Mouse (Mus musculus) spleen, embryonic (tissue): Measurements from ENCODE around the gene Fcrl5.

Source experiments
- CTCF ChIA-PET: fragments of 350-600 bp; sonication (Branson Sonifier 250); formaldehyde crosslinking; loops from one replicate; lab custom pipeline; 2022; lab: Charles Lee

The Fcrl5 gene

DNA sequence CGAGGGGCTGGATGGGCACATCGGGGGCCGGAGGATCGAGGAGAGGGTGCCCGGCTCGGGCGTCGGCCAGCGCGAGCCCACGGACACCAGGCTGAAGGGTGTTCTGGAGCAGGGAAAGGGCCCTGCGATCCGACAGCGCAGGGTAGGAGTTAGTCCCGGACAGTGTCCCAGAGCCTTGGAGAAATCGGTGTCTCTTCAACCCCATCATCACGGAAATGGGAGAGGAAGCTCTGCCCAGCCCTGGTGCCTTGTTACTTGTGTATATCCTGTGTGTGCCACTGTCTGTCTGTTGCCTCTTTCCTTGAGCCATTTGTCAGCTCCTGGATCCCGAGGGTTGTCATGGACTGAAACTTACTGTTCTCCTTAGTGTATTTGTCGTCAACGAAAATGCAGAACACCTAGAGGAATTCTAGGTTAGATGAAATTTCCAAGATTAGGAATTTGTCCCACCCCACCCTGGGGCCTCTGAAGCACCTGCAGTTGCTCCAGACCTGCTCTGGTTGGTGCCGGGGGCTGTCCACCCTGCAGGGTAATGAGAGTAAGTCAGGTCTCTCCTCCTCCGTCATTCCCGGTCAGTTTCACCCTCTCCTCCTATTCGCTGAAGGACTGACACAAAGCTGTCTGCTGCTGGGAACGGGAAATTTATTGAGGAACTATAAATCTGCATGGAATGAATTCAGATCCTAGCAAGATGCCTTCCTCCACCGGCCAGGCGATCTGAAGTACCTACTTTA is 90.4 kb downstream of the Fcrl5 start:
- CTCF ChIA-PET = interaction anchor here (0.5 to 0.9 kb wide), 2 partner anchors 39 to 168 kb away, joined by 3 to 8 read pairs; partner anchors contain the start of gene Cd5l

DNA sequence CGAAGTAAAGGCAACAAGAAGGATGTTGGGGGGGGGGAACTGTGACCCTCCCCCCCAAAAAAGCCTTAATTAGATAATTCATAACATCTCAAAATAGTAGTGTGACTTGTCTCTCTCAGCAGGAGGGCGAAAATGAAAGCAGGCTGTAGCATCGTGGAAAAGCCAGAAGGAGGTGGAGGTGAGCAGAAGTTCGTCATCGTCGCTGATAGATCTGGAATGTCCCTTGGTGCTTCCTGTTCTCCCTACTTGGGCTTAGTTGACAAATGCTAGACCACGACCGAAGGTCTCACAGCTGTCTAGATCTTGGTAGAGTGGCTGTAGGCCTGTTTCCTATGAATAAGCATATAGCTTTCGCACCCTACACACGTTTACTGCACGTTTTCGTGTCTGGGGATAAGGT is 91.6 kb downstream of the Fcrl5 start:
- CTCF ChIA-PET = interaction anchor here (0.7 kb wide), 1 partner anchor 160 kb away, joined by 3 read pairs; no protein-coding TSS in a partner anchor

DNA sequence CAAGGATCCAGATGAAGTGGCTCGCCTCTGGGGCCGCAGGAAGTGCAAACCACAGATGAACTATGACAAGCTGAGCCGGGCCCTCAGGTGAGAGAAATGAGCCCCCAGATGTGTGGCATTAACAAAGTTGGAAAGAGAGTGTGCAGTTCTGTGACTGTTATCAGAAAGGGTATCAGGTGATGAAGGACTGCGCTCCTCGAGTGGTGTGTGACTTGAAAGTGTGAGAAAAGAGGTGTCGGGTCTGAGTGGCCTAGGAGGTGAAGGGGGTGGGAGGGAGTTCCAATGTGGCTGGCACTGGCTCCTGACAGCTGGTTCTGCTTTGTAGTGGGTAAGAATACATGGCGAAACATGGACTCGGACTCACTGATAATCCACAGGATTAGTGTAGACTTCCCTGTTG is 92.4 kb downstream of the Fcrl5 start:
- CTCF ChIA-PET = no interaction called here

DNA sequence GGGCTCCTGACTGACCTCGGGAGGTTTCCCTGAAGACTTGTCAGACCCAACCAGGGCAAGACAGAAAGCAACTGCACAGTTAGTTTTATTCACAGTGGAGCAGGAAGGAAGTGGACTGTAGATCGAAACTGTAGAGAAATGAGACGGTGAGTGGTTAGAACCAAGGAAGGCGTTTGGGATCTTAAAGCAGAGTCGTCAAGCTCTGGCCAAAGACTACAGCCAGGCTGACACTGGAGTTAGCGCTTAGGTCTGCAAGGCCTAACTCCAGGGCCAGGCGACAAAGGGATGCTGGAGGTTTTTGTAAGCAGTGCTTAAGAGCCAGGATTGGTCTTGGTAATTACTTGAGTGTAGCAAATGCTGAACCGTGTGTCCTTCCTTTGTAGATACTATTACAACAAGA is 93.3 kb downstream of the Fcrl5 start:
- CTCF ChIA-PET = interaction anchor here (0.6 to 1.4 kb wide), 2 partner anchors 8 to 44 kb away, joined by 3 read pairs; no protein-coding TSS in a partner anchor

DNA sequence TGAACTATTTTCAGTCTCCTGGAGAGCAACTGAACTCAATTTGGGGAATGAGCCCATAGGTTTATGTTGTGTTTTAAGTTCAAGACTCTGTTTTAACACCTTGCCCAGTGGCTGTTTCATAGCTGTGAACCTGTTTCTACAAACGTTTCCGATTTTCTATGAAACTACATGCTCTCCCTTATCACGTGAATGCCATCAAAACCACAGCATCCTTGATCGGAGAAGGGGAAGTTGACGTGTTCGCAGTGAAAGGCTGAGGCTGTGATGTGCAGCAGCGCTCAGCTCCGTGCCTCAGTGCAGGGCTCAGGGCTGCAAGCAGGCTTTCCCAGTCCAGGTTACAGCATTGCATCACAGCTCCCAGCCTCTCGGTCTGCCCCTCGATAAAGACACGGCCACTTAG is 94.0 kb downstream of the Fcrl5 start:
- CTCF ChIA-PET = interaction anchor here (1.4 kb wide), 1 partner anchor 9 kb away, joined by 3 read pairs; no protein-coding TSS in a partner anchor

DNA sequence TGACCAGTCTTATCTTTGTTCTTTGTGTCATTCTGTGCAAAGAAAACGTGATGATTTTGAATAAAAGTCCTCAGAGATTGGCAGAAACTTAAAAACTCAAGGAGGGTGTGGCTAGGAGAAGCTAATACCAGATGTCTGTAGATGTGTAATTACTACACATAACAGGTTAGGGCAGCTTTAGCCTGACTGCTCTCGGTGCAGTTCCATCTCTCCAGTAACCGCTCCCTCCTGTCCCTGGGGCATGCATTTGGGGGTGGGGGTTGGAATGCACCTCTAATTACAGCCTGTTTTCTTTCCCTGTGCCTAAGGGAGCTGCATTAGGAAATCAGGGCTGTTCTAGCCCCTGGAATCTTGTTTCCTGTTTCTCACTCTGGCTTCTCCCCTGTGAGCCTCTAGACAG is 94.7 kb downstream of the Fcrl5 start:
- CTCF ChIA-PET = interaction anchor here (0.7 to 1.4 kb wide), 3 partner anchors 9 to 26 kb away, joined by 3 to 11 read pairs (median 3); no protein-coding TSS in a partner anchor

DNA sequence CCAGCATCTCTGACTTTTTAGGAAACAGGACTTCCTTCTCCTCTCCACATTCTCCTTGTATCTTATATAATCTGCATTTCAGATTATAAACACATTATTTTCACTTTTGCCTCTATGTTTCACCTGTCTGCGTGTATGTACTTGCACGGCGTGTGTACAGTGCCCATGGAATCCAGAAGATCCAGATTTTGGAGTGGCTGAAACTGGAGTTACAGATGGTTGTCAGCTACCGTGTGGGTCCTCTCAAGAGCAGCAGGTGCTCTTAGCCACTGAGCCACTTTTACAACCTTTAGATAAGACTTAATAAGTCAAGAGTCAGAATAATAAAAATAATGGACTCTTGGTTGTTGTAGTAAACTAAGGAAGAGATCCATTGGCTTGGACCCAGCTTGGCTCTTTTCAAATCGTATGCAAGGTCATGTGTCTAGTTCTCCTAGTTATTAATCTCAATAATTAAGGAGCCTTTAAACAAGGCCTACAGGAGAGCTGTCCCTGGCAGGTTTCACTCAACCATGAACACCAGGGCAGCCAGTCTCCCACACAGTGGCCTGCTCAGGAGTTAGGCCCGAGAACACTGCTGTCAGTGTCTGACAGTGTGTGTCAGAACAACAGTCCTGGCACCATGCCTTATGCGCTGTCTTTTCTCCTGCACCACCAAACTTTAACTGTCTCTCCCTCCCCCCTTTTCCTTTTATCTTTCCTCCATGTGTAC is 98.2 kb downstream of the Fcrl5 start:
- CTCF ChIA-PET = no interaction called here

DNA sequence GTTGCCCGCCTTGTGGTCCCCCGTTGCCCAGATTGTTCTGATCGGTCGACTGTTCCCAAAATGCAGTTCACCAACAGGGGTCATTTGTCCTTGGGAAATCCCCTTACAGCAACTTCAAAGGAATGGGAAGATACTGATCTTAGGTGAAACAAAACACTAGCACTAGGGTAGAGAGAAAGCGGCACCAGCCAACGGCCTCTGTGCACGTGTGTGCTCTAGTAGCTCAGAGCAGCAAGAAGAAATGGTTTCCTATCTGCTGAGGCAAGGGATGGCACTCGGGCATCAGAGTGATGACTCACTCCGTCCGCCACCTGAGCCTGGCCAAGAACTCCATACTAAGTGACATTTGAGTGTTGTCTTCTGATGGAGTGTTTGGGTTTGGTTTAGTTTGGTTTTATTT is 102.5 kb downstream of the Fcrl5 start:
- CTCF ChIA-PET = no interaction called here

DNA sequence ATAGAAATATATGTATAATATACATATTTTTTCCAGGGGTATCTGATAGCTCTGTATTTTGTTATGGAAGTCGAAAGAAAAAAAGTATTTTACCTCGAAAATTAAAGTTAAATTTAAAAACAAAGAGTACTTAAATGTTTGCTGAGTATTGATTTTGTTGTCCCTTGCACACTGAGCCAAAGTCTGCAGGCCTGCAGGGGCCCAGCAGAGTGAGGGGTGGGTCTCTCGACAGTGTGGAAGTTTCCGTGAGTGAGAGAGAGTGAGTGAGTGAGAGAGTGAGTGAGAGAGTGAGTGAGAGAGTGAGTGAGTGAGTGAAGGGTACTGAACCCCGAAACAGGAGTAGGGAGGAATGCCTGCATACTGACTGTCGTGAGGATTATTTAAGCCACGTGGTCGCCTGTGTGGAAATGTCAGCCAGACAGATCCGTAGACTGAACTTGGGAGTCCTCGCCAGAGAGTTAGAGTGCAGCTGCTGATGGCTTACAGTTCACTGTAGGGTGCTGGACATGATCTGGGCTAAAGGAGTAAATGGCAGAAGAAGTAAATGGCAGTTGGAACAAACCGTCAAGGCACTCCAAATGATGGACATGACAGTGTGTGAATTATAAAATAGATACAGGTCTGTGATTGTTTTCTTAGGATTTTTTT is 104.6 kb downstream of the Fcrl5 start:
- CTCF ChIA-PET = no interaction called here

DNA sequence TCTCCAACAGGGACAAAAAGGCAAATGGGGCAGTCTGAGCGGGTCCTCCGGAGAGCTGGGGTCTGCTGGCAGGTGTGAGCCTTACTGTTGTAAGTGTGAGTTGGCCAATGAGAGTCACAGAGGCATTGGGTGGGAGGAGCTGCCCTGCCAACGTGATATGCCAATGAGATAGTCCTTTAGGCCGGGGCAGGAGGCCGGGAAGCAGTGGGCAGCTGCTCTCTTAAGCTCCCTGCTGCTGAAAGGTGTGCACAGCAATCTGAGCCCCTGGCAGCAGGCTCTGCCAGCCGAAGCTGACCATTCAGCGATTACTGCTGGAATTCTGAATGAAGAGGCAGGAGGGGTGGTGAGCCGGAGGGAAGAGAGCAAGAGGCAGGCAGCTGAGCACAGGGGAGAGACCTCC is 105.1 kb downstream of the Fcrl5 start:
- CTCF ChIA-PET = no interaction called here

DNA sequence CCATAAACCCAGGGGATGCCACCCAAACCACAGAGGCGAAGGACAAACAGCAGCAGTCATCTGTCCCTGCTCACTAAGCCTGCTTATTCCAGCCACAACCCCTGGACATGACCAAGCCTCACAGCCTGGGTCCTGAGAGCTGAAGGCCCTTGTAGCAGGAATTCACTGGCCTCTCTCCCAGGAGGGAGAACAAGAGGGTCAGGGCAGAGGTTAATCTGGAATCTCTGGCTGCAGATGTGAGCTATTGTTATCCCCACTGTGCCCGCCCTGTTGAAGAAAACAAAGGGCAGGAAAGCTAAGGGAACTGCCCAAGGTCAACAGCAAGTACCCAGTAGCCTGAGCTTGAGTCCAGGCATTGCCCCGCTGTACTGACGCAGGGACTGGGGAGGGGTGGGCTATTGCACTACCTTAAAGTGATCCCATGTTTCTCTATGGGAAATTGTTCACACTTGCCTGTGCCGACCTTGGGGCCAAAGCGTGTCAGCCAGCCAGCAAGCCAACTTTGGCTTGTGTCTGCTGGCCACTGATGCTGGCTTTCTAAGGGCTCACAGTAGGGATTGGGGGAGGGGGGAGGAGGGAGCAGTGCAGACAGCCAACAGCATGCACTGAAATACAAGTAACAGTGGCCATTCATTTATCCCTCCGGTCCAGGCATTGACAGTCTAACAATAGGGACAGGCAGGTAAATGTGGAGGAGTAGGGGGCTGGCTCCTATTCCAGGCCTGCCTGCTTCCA is 107.1 kb downstream of the Fcrl5 start:
- CTCF ChIA-PET = interaction anchor here (0.9 kb wide), 1 partner anchor 33 kb away, joined by 3 read pairs; no protein-coding TSS in a partner anchor

DNA sequence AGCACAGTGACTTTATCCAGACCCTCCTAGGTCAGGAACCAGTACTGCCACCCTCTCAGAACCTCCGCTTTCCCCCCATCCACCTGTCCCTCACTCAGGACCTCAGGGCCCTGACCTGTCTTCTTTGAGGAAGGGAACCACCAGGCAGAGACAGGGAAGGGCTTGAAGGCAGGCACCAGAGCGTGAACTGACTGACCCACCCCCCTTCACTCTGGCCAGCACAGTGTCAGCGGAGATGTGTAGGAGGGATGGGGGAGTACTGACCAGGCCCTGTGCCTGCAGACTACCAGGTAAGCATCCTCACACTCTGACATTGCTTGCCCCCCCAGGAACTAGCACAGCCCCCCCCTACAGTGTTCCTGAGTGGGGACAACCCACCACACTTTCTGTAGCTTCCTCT is 110.0 kb downstream of the Fcrl5 start:
- CTCF ChIA-PET = no interaction called here

DNA sequence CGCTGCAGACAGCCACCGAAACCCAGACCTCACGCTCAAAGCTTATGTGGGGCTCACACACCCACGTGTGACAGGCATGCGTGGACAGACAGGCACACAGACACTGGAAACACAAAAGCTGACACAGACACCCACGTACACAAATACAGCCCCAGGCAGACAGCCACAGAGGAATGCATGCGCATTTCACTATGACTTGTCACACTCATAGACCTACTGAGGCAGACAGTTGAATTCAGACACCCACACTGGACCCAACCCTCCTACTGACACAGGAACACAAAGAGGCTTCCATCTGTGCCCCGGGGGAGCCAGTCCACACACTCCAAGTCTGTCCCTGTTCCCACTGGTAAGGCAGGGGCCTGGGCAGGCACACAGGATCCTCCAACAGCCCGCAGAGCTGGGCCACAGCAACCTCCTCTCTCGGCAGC is 110.7 kb downstream of the Fcrl5 start:
- CTCF ChIA-PET = no interaction called here

DNA sequence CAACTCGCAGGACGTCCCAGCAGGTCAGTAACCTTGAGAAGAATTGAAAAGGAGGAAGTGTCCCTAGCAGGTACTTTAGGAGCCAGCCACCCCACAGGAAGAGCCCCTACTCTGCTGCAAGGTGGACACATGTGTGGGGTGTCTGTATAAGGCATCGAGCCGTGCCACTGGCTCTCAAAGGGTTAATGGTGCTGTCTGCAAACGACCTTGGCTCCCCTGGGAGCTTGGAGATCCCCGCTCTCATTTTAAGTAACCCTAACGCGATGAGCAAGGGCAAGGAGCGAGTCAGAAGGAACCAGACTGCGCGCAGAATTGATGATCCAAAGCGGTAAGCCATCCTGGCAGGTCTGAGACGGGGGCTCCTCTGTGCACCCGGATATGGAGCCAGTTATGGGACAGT is 114.3 kb downstream of the Fcrl5 start:
- CTCF ChIA-PET = no interaction called here
